Mouse (Mus musculus) bone marrow, adult 2 months (tissue): ENCODE data around the gene Sox11.

Experiments used
- CTCF ChIP-seq: fragments of 200-500 bp; IDR thresholded peaks from 2 replicates; pipeline ENCODE4 v1.5.1; 2011; ENCODE audit warnings: low read length, control low read depth; ENCODE audit not compliant: control insufficient read depth, insufficient read depth
- POLR2A ChIP-seq: fragments of 200-500 bp; IDR thresholded peaks from 2 replicates; pipeline ENCODE4 v1.6.1; 2011; ENCODE audit warnings: low read depth, mild to moderate bottlenecking, control low read depth, low read length, borderline replicate concordance; ENCODE audit not compliant: control insufficient read depth

GRCm38 (mm10) chr12:27335356-27336055 lies 6.9 kb downstream of the Sox11 start:
- no peak for TF ChIP-seq CTCF
- TF ChIP-seq POLR2A: no peak
